Mouse (Mus musculus) hindbrain, embryonic 13.5 days (tissue): ENCODE data around the gene Alg5. TPM values are rescaled to one million over a fixed set of nuclear protein-coding genes. Genes with fewer than 3 reads are reported as not detected.
"Not testable (repeated sequence)": the region's sequence is repeated elsewhere in the genome, so short reads cannot be mapped to it uniquely, and the experiment has no call there.

ENCODE experiments used
- ATAC-seq: fragments of 200-750 bp; cut with Nextera tagmentation; 2 replicates; pipeline ENCODE4 v1.8.0; 2017; ENCODE audit warnings: moderate TSS enrichment; ENCODE audit not compliant: low FRiP score
- H3K27ac ChIP-seq: fragments of 300-500 bp; sonication (generic); 2 replicates; pipeline ENCODE4 v1.5.1; 2015; ENCODE audit warnings: inconsistent platforms, mild to moderate bottlenecking, moderate library complexity
- H3K27me3 ChIP-seq: fragments of 300-500 bp; sonication (generic); 2 replicates; pipeline ENCODE4 v1.6.1; 2015; ENCODE audit warnings: mild to moderate bottlenecking, inconsistent platforms
- H3K36me3 ChIP-seq: fragments of 300-500 bp; sonication (generic); 2 replicates; pipeline ENCODE4 v1.6.1; 2015; ENCODE audit warnings: mild to moderate bottlenecking, inconsistent platforms
- H3K4me1 ChIP-seq: fragments of 300-500 bp; sonication (generic); replicated peaks from 2 replicates; pipeline ENCODE4 v1.6.1; 2015; ENCODE audit warnings: inconsistent platforms
- H3K4me2 ChIP-seq: fragments of 300-500 bp; sonication (generic); 2 replicates; pipeline ENCODE4 v1.6.1; 2015; ENCODE audit warnings: inconsistent platforms, mild to moderate bottlenecking, moderate library complexity
- H3K4me3 ChIP-seq: fragments of 300-500 bp; sonication (generic); 2 replicates; pipeline ENCODE4 v1.5.1; 2015; ENCODE audit warnings: mild to moderate bottlenecking, inconsistent platforms
- H3K9ac ChIP-seq: fragments of 300-500 bp; sonication (generic); 2 replicates; pipeline ENCODE4 v1.6.1; 2015; ENCODE audit warnings: mild to moderate bottlenecking, inconsistent platforms
- H3K9me3 ChIP-seq: fragments of 300-500 bp; sonication (generic); 2 replicates; pipeline ENCODE4 v1.6.1; 2016; ENCODE audit warnings: inconsistent platforms
- WGBS: fragments of 180-500 bp; shearing (Covaris S2); methylation state at CpG from one replicate; pipeline ENCODE4 v1.1.7; 2015; 5-methylcytosine and 5-hydroxymethylcytosine counted together
- polyA plus RNA-seq: library from polyadenylated mRNA; unstranded; fragments of >200 nt; fragmentation: Nextera tagmentation; extraction: Ambion mirVana; gene quantifications from 2 replicates; pipeline ENCODE4 v1.2.1, GENCODE M21; 2015

The Alg5 gene
- polyA plus RNA-seq: 48.0 and 48.2 TPM in 2 replicates

DNA sequence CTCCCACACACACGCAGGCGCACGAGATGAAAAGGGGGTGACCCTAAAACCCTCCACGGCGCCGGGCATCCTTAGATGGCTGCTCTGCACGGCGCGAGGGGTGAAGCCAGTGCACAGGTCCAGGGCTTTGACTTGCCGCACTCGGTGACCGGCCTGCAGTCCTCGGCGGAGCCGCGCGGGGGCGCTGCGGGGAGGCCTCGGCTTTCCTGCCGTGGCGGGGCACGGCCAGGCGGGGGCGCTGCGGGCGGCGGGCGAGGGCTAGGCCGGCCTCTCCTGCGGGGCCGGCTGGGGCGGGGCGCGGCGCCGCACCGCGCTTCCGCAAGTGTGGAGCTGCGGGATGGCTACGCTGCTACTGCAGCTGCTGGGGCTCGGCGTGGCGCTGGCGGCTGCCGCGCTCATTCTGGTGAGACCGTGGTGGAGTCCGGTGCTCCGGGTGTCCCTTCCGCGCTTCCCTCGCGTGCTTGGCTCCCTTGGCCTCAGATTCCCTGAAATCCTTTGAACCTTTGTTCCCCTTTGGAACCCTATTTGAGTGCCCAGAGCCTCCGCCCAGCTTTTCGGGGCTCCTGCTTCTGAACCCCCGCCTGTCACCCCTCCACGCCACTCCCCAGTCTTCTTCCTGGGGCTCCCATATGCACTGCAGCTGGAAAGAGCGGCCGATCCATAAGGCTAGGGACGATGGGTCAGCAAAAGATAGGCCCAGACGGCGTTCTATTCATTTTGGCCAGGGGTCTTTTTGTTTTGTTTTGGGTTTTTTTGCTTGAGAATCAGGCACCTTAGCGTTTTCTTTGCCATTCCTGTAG, at the start of gene Alg5, which contains the start of gene Exosc8:
TSS of gene Alg5 (plus strand) at position 293 of the 800 bp plus-strand sequence.
TSS of gene Exosc8 (minus strand) at position 147 of the 800 bp plus-strand sequence.
- no peaks in the 10 kb centered on the region for H3K9me3 ChIP-seq
- H3K27ac ChIP-seq: peak within 1 kb of the TSS; percentile 99
- no peaks in the 10 kb centered on the region for H3K27me3 ChIP-seq
- H3K4me1 ChIP-seq: peaks cover 22% of the 10 kb centered on the region
- under 1% methylated on average over 65 of the region's 65 CpGs for WGBS
- H3K36me3 ChIP-seq: peaks cover 36% of the 10 kb centered on the region
- peak within 1 kb of the TSS; percentile 95 for H3K9ac ChIP-seq
- peak within 1 kb of the TSS; percentile 85 for H3K4me2 ChIP-seq
- ATAC-seq: peak; percentile 95
- peak within 1 kb of the TSS; percentile 82 for H3K4me3 ChIP-seq

DNA sequence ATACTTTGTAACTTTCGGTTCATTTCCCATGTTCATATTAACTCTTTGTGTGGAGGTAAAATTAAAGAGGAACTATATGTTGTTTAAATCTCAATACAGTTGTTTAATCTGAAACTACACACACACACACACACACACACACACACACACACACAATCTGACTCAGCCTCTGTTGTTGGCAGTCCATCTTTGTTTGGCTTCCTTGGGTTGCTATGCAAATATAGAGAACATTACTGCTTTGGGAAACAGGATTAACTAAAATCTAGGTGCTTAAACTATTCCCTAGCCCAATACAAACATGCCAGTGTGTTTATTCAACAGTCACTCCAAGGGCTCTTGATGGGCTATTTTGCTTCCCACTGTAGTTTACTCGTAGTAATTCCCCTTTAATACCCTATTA, 48.1 kb upstream of the Alg5 start:
- no peak overlapping the region for H3K4me2 ChIP-seq
- no peak overlapping the region for H3K4me3 ChIP-seq
- ATAC-seq: no peak
- no peaks in the 10 kb centered on the region for H3K9me3 ChIP-seq
- H3K27me3 ChIP-seq: 0 out of 2 replicates have a peak, but pooled peaks cover 3% of the 10 kb centered on the region
- H3K4me1 ChIP-seq: peaks cover 3% of the 10 kb centered on the region; the same call in 1 of the 2 replicates
- no peaks in the 10 kb centered on the region for H3K36me3 ChIP-seq
- WGBS: 74% methylated on average over 2 of the region's 2 CpGs
- H3K9ac ChIP-seq: no peak overlapping the region
- no peak overlapping the region for H3K27ac ChIP-seq

DNA sequence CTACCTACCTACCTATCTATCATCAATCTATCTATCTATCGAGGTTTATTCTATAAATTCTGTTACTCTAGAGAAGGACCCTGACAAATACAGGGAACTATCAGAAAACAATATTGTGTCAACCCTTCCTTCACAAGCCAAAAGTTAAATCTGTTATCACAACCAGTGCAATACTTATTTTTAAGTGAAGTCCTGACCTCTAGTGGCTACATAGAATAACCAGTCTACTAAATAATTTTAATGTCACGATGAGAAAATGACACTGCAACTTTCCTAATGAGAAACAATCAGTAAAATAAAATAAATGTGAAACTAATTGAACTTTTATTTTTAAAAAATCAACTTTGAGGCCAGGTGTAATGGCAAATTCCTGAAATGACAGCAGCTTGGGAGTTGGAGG, 46.2 kb upstream of the Alg5 start:
- Histone ChIP-seq H3K4me3 (no peak overlapping the region), H3K27me3 (0 out of 2 replicates have a peak, but pooled peaks cover 3% of the 10 kb centered on the region), H3K27ac (no peak overlapping the region), H3K4me2 (no peak overlapping the region), H3K9ac (no peak overlapping the region), H3K36me3 (no peaks in the 10 kb centered on the region), H3K4me1 (peaks cover 4% of the 10 kb centered on the region; the same call in 1 of the 2 replicates), H3K9me3 (no peaks in the 10 kb centered on the region)
- no peak for ATAC-seq
- WGBS: 56% methylated on average over 2 of the region's 2 CpGs

DNA sequence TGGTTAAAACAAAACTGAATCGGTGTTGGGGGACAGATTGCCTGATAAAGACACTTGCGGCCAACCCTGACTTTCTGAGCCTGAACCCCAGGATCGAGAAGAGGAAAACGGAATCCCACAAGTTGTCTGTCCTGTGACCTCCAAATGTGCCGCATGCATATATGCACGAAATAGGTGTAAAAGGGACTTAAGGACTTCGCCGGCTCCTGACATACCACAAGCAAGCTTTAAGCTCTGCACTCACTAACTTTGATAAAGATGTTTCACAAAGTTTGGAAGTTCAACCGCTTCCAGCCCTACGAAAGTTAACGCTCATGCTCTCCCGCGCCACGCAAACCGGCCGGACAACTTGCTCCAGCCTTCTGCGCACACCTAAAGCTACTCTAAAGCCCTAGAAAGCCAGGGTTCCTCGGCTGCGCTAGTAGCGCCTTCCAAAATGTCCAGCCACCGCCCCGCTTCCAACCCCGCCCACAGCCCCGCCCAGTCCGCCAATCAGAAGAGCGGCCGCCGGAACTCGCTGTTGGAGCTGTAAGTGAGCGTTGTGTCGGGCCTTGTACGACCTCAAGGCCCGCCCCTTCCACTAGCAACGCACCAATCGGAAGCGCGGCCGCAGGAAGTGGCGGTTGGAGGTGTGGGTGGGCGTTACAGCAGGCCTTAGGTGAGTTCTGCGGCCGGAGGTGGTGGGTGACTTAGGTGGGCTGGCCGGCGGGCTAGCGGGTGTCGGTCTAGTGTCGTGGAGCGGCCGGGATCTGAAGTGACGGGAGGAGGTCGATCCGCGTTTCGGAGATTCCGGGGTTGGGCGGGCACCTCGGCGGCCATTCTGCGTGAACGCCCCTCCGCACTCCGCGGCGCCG, 42.9 kb upstream of the Alg5 start, which contains the start of gene Supt20:
TSS of gene Supt20 (plus strand) at position 606 of the 854 bp plus-strand sequence.
- H3K27ac ChIP-seq: peak within 1 kb of the TSS; percentile 82
- H3K9me3 ChIP-seq: no peaks in the 10 kb centered on the region
- peak; percentile 99 for ATAC-seq
- H3K9ac ChIP-seq: peak within 1 kb of the TSS; percentile 75
- peak within 1 kb of the TSS; percentile 70 for H3K4me3 ChIP-seq
- H3K4me1 ChIP-seq: peaks cover 10% of the 10 kb centered on the region
- peaks cover 20% of the 10 kb centered on the region for H3K36me3 ChIP-seq
- WGBS: 2% methylated on average over 65 of the region's 65 CpGs
- peak within 1 kb of the TSS; percentile 74 for H3K4me2 ChIP-seq
- 0 out of 2 replicates have a peak, but pooled peaks cover 3% of the 10 kb centered on the region for H3K27me3 ChIP-seq

DNA sequence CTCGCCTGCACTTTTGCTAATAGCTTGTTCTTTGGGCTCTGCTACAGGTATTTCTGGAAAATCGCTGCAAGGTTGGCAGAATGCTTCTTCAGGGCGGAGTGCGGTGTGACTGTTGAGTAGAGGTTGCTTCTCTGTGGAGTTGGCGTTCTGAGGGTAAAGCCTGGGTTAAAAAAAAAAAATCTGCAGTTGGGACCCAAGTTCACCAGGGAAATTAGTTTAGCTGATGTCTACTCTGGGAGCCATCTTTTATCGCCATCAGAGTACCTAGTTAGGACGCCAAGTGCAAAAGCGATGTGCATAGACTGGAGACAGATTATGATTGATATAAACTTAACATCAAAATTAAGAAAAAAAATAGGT, 42.3 kb upstream of the Alg5 start:
- peak; percentile 9; the same call in 1 of the 2 replicates for ATAC-seq
- WGBS: 1% methylated on average over 8 of the region's 8 CpGs
- H3K4me2 ChIP-seq: peak overlapping the region; percentile 59

DNA sequence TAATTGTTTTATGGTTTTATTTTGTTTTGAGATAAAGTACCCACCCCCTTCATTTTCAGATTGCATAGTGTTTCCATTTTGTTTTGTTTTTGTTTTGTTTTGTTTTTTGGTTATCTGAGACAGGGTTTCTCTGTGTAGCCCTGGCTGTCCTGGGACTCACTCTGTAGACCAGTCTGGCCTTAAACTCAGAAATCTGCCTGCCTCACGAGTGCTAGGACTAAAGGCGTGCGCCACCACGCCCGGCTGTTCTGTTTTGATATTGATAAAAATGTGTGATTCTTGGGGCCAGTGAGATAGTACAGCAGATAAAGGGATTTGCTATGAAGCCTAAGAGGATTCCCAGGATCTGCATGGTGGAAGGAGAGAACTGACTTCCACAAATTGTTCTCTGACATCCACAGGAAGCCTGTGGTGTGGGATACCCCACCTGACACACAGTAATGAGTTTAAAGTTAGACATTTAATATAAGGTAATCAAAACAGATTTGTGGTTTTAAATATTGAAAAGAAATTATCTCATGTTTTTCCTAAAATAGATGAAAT, 35.5 kb upstream of the Alg5 start:
- no peak for ATAC-seq
- Histone ChIP-seq H3K4me2 (no peak overlapping the region), H3K9me3 (no peaks in the 10 kb centered on the region), H3K4me1 (no peaks in the 10 kb centered on the region), H3K27ac (no peak overlapping the region), H3K36me3 (peaks cover 77% of the 10 kb centered on the region), H3K9ac (no peak overlapping the region), H3K27me3 (no peaks in the 10 kb centered on the region), H3K4me3 (no peak overlapping the region)
- 95% methylated on average over 5 of the region's 5 CpGs for WGBS

More for the DNA sequence above, 42.3 kb upstream of the Alg5 start:
- Histone ChIP-seq H3K9ac (peak overlapping the region; percentile 75), H3K36me3 (peaks cover 26% of the 10 kb centered on the region), H3K9me3 (no peaks in the 10 kb centered on the region), H3K4me1 (peaks cover 10% of the 10 kb centered on the region), H3K4me3 (peak overlapping the region; percentile 70), H3K27ac (peak overlapping the region; percentile 82), H3K27me3 (0 out of 2 replicates have a peak, but pooled peaks cover 3% of the 10 kb centered on the region)

DNA sequence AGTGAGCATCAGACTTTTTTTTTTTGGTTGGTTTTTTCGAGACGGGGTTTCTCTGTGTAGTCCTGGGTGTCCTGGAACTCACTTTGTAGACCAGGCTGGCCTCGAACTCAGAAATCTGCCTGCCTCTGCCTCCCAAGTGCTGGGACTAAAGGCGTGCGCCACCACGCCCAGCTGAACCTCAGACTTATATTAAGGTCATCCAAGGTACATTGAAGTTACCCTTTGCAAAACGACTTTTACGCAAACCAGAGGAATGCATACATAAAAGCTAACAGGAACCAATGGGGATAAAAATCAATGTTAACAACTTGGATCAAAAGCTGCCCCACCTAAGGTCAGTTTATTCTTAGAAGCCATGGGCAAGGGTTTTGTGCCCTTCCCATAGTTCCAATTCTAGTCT, 31.2 kb upstream of the Alg5 start:
- not testable (repeated sequence) for H3K4me3 ChIP-seq, ATAC-seq, H3K9me3 ChIP-seq, H3K4me1 ChIP-seq, H3K9ac ChIP-seq, H3K27ac ChIP-seq, H3K27me3 ChIP-seq, H3K4me2 ChIP-seq
- WGBS: 97% methylated on average over 8 of the region's 8 CpGs
- H3K36me3 ChIP-seq: peaks cover 75% of the 10 kb centered on the region

DNA sequence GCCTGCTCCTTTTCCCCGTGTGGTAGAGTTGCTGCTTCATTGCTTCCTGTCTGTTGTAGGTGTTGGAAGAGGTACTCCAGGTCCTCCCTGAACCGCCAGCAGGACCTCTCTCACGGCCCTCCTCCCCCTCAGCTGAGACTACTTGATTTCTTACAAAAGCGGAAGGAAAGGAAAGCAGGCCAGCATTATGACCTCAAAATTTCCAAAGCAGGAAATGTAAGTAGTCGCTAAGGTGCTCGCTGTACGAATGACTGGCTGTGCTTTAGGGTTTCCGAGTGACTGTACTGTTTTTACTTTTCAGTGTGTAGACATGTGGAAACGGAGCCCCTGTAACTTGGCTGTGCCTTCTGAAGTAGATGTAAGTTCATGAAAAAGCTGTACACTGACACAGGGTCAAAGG, 26.4 kb upstream of the Alg5 start:
- WGBS: 90% methylated on average over 9 of the region's 9 CpGs
- no peak for ATAC-seq
- Histone ChIP-seq H3K9me3 (no peaks in the 10 kb centered on the region), H3K4me1 (no peaks in the 10 kb centered on the region), H3K9ac (no peak overlapping the region), H3K4me2 (no peak overlapping the region), H3K4me3 (no peak overlapping the region), H3K36me3 (peaks cover 78% of the 10 kb centered on the region), H3K27ac (no peak overlapping the region), H3K27me3 (no peaks in the 10 kb centered on the region)

DNA sequence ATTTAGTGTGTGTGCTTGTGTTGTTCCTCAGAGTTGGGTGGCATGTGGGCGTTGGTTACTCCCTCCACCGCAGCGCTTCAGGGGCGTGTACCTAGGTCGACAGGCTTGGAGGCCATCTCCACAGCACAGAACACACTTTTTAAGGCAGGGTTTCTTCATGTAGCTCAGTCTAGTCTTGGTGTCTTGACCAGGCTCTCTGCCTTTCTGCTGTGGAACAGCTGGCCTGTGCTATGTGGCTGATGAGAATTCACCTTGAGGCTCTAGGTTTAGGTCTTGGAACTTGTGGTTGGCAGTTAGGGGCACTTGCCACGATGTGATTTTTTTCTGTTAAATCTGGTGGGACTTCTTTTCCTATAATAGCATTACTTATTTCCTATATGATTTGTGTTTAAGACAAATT, 21.1 kb upstream of the Alg5 start, which contains the start of gene Gm21958:
TSS of gene Gm21958 (minus strand) at position 101 of the 400 bp plus-strand sequence.
- no peaks in the 10 kb centered on the region for H3K9me3 ChIP-seq
- 92% methylated on average over 6 of the region's 6 CpGs for WGBS
- H3K27me3 ChIP-seq: no peaks in the 10 kb centered on the region
- no peak for ATAC-seq
- H3K4me2 ChIP-seq: no peak within 1 kb of the TSS
- peaks cover 78% of the 10 kb centered on the region for H3K36me3 ChIP-seq
- H3K4me3 ChIP-seq: no peak within 1 kb of the TSS
- H3K4me1 ChIP-seq: no peaks in the 10 kb centered on the region
- H3K9ac ChIP-seq: no peak within 1 kb of the TSS
- H3K27ac ChIP-seq: no peak within 1 kb of the TSS

DNA sequence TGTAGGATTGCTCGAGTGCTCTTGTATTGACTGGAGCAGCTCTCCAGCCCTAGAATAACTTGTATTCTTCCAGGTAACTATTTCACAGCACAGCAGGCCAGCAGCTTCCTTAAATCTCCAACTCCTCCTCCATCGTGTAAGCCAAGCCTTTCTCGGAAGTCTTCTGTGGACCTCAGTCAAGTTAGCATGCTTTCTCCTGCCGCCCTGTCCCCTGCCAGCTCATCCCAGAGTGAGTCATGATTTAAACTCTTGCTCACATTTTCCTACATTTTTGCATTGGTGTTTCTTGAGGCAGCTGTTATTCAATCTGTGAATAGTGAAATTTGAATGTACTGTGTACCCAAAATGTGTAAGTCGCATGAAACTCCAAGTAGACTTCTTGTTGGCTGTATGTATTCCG, 19.9 kb upstream of the Alg5 start:
- Histone ChIP-seq H3K9me3 (no peaks in the 10 kb centered on the region), H3K4me1 (no peaks in the 10 kb centered on the region), H3K9ac (no peak overlapping the region), H3K36me3 (peaks cover 69% of the 10 kb centered on the region), H3K4me3 (no peak overlapping the region), H3K4me2 (no peak overlapping the region), H3K27me3 (no peaks in the 10 kb centered on the region), H3K27ac (no peak overlapping the region)
- no peak for ATAC-seq
- 94% methylated on average over 6 of the region's 6 CpGs for WGBS

DNA sequence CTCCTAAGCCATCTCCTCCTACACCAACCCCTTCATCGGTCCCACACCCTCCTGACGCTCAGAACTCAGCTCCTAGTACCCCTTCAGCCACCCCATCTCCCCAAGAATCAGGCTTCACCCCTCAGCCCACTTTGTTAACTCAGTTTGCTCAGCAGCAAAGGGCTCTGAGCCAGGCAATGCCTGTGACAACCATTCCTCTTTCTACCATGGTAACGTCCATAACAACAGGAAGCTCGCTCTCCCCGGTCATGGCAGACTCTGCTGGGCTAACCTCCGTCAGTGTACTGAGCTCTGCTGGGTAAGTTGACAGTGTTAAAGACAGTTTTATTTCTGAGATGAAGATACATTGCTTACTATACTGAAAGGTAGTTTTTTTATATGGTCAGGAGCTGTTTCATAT, 18.0 kb upstream of the Alg5 start:
- ATAC-seq: no peak
- WGBS: 74% methylated on average over 6 of the region's 6 CpGs
- H3K27ac ChIP-seq: no peak overlapping the region
- no peaks in the 10 kb centered on the region for H3K27me3 ChIP-seq
- H3K4me3 ChIP-seq: no peak overlapping the region
- no peak overlapping the region for H3K9ac ChIP-seq
- H3K9me3 ChIP-seq: no peaks in the 10 kb centered on the region
- H3K4me1 ChIP-seq: no peaks in the 10 kb centered on the region
- peaks cover 71% of the 10 kb centered on the region for H3K36me3 ChIP-seq
- H3K4me2 ChIP-seq: no peak overlapping the region

DNA sequence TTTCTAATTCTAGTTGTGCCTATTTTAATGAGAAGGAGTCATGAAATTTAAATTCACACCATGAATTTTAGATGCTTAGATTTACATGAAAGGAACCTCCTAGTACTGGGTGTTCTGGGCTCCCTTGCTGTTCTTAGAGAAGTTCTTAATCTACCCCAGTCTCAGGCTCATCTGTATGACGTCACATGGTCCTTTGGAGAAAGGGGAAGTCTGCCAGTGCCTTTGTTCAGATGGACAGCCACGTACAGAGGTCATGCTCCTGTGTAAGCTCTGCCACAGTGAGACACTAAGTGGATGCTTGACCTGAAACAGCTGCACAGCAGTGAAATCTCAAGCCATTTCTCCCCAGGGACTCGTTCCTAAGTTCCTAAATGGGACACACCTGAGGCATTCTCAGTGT, 16.4 kb upstream of the Alg5 start:
- ATAC-seq: no peak
- no peak overlapping the region for H3K4me2 ChIP-seq
- no peaks in the 10 kb centered on the region for H3K9me3 ChIP-seq
- WGBS: 51% methylated on average over 3 of the region's 3 CpGs
- H3K4me1 ChIP-seq: no peaks in the 10 kb centered on the region
- H3K9ac ChIP-seq: no peak overlapping the region
- H3K4me3 ChIP-seq: no peak overlapping the region
- H3K36me3 ChIP-seq: peaks cover 79% of the 10 kb centered on the region
- H3K27ac ChIP-seq: no peak overlapping the region
- no peaks in the 10 kb centered on the region for H3K27me3 ChIP-seq
